Mouse (Mus musculus) forebrain, embryonic 14.5 days (tissue): Measurements from ENCODE around the gene Sox6. TPM values are rescaled to one million over a fixed set of nuclear protein-coding genes. Genes with fewer than 3 reads are reported as not detected.

ENCODE experiments used
- ATAC-seq: fragments of 200-750 bp; cut with Nextera tagmentation; 2 replicates; pipeline ENCODE4 v1.8.0; 2017; ENCODE audit warnings: mild to moderate bottlenecking, moderate library complexity
- DNase-seq: peaks from one replicate; pipeline ENCODE4 v3.0.0-alpha.2; 2015; ENCODE audit warnings: low spot score
- H3K27ac ChIP-seq: fragments of 300-500 bp; sonication (generic); 2 replicates; pipeline ENCODE4 v1.5.1; 2014; ENCODE audit warnings: low read depth, mild to moderate bottlenecking, control low read depth, low read length, moderate library complexity
- H3K27me3 ChIP-seq: fragments of 300-500 bp; sonication (generic); replicated peaks from 2 replicates; pipeline ENCODE4 v1.6.1; 2014; ENCODE audit warnings: low read length, control low read depth, mixed read lengths; ENCODE audit not compliant: control insufficient read depth, insufficient read depth
- H3K36me3 ChIP-seq: fragments of 300-500 bp; sonication (generic); 2 replicates; pipeline ENCODE4 v1.6.1; 2014; ENCODE audit warnings: low read length, control low read depth; ENCODE audit not compliant: control insufficient read depth, insufficient read depth
- H3K4me1 ChIP-seq: fragments of 300-500 bp; sonication (generic); 2 replicates; pipeline ENCODE4 v1.6.1; 2014; ENCODE audit warnings: antibody characterized with exemption, low read length, control low read depth; ENCODE audit not compliant: control insufficient read depth, insufficient read depth
- H3K4me2 ChIP-seq: fragments of 300-500 bp; sonication (generic); 2 replicates; pipeline ENCODE4 v1.6.1; 2014; ENCODE audit warnings: mild to moderate bottlenecking, control low read depth, low read length
- H3K4me3 ChIP-seq: fragments of 300-500 bp; sonication (generic); 2 replicates; pipeline ENCODE4 v1.5.1; 2014; ENCODE audit warnings: low read depth, low read length, control low read depth
- H3K9ac ChIP-seq: fragments of 300-500 bp; sonication (generic); 2 replicates; pipeline ENCODE4 v1.6.1; 2014; ENCODE audit warnings: mild to moderate bottlenecking, low read length, control low read depth, moderate library complexity
- H3K9me3 ChIP-seq: fragments of 300-500 bp; sonication (generic); replicated peaks from 2 replicates; pipeline ENCODE4 v1.6.1; 2016; ENCODE audit warnings: low read length, control low read depth, mixed read lengths; ENCODE audit not compliant: control insufficient read depth
- WGBS: fragments of 180-500 bp; shearing (Covaris S2); extraction: QIAGEN DNeasy Blood & Tissue Kit; methylation state at CpG from one replicate; pipeline ENCODE4 v1.1.7; 2014; 5-methylcytosine and 5-hydroxymethylcytosine counted together
- polyA plus RNA-seq: library from polyadenylated mRNA; unstranded; fragments of >200 nt; fragmentation: Nextera tagmentation; extraction: Ambion mirVana; gene quantifications from 2 replicates; pipeline ENCODE4 v1.2.1, GENCODE M21; 2014

Gene Sox6
- polyA plus RNA-seq, 1 experiment from 2014 or later: 78.4 TPM

DNA sequence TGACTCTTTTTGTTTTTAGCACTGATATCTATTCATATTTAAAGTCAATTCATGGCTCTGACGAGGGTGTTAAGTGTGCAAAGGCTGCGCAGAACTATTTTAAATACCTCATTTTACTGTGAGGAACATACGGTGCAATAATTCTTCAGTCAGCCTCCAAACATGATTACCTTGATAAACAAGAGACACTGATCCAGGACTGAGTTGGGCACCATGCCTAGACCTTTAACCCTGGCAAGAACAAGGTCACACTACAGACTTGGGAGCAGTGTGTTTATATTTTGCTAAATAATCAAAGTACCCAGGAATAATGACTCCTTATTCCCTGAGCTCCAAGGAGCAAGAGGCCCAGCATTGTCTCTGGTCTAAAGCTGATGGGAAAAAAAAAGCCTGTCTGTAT, 458.8 kb downstream of the Sox6 start:
- Histone ChIP-seq H3K4me2 (no peak overlapping the region), H3K4me1 (0 out of 2 replicates have a peak, but pooled peaks cover 4% of the 10 kb centered on the region), H3K27me3 (no peaks in the 10 kb centered on the region), H3K9ac (no peak overlapping the region), H3K36me3 (0 out of 2 replicates have a peak, but pooled peaks cover 4% of the 10 kb centered on the region), H3K27ac (no peak overlapping the region), H3K9me3 (no peaks in the 10 kb centered on the region), H3K4me3 (no peak overlapping the region)
- WGBS: 82% methylated on average over 3 of the region's 3 CpGs
- no peak for DNase-seq
- no peak for ATAC-seq

GRCm38 (mm10) chr7:115576387-115576786, 462.2 kb downstream of the Sox6 start:
- H3K27me3 ChIP-seq: no peaks in the 10 kb centered on the region
- H3K36me3 ChIP-seq: 0 out of 2 replicates have a peak, but pooled peaks cover 4% of the 10 kb centered on the region
- WGBS: 89% methylated on average over 1 of the region's 1 CpGs
- no peak overlapping the region for H3K9ac ChIP-seq
- H3K27ac ChIP-seq: no peak overlapping the region
- H3K4me1 ChIP-seq: no peaks in the 10 kb centered on the region
- H3K9me3 ChIP-seq: no peaks in the 10 kb centered on the region
- no peak overlapping the region for H3K4me3 ChIP-seq
- no peak for DNase-seq
- no peak overlapping the region for H3K4me2 ChIP-seq
- no peak for ATAC-seq

GRCm38 (mm10) chr7:115574834-115575233, 463.8 kb downstream of the Sox6 start:
- no peak overlapping the region for H3K4me2 ChIP-seq
- DNase-seq (no peak), ATAC-seq (no peak)
- no peaks in the 10 kb centered on the region for H3K27me3 ChIP-seq
- no peaks in the 10 kb centered on the region for H3K9me3 ChIP-seq
- H3K4me1 ChIP-seq: no peaks in the 10 kb centered on the region
- 0 out of 2 replicates have a peak, but pooled peaks cover 4% of the 10 kb centered on the region for H3K36me3 ChIP-seq
- 48% methylated on average over 1 of the region's 1 CpGs for WGBS
- no peak overlapping the region for H3K27ac ChIP-seq
- no peak overlapping the region for H3K4me3 ChIP-seq
- H3K9ac ChIP-seq: no peak overlapping the region

DNA sequence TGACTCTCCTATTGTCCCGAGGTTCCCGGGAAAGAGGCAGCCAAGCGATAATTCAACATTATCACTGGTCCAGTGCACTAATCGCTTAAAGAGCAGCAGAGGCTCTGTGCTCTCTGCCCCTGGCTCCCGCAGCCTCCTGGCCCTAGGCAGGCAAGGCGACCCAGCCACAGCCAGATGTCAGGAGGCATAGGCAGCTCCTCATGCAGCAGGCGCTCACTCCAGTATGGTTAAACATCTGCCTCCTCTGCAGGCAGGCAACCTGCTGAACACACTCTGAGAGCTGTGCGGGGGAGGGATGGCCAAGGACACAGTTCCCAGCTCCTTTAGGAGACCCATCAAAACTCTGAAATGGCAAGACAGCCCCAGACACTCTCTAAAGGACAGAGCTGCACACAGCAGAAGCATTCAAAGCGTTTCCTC, 469.8 kb downstream of the Sox6 start:
- H3K27me3 ChIP-seq: no peaks in the 10 kb centered on the region
- H3K4me2 ChIP-seq: peak overlapping the region; percentile 49
- H3K36me3 ChIP-seq: no peaks in the 10 kb centered on the region
- WGBS: 6% methylated on average over 9 of the region's 9 CpGs
- peak; percentile 73 for ATAC-seq
- no peaks in the 10 kb centered on the region for H3K9me3 ChIP-seq
- peaks cover 26% of the 10 kb centered on the region for H3K4me1 ChIP-seq
- DNase-seq: peak; percentile 68
- H3K9ac ChIP-seq: peak overlapping the region; percentile 14; the same call in 1 of the 2 replicates
- H3K27ac ChIP-seq: peak overlapping the region; percentile 57; the same call in 1 of the 2 replicates
- peak overlapping the region; percentile 8; the same call in 1 of the 2 replicates for H3K4me3 ChIP-seq

DNA sequence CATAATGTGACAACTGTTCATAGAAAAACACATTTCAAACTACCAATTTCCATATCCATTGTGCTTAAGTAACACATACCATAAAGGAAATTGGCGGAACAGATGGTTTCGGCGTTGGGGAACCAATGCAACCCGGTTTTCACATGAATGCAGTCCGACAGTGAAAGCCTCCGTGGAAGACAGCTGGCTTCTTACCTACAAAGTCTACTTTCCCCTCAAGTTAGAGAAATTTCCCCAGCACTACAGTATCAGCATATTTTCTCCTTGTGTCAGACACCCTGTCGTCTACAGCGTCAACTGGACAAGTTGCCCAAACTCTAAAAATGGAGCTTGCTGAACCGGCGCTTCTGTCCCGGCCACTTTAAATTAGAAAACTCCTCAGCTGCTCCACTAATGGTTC, 470.3 kb downstream of the Sox6 start:
- Histone ChIP-seq H3K9ac (0 out of 2 replicates have a peak overlapping the region, but pooled peaks have one; percentile 14), H3K4me1 (peaks cover 26% of the 10 kb centered on the region), H3K27me3 (no peaks in the 10 kb centered on the region), H3K27ac (peak overlapping the region; percentile 57; the same call in 1 of the 2 replicates), H3K4me2 (peak overlapping the region; percentile 49), H3K9me3 (no peaks in the 10 kb centered on the region), H3K4me3 (peak overlapping the region; percentile 8; the same call in 1 of the 2 replicates), H3K36me3 (no peaks in the 10 kb centered on the region)
- ATAC-seq: peak; percentile 69
- WGBS: 10% methylated on average over 11 of the region's 11 CpGs
- DNase-seq: peak; percentile 84

DNA sequence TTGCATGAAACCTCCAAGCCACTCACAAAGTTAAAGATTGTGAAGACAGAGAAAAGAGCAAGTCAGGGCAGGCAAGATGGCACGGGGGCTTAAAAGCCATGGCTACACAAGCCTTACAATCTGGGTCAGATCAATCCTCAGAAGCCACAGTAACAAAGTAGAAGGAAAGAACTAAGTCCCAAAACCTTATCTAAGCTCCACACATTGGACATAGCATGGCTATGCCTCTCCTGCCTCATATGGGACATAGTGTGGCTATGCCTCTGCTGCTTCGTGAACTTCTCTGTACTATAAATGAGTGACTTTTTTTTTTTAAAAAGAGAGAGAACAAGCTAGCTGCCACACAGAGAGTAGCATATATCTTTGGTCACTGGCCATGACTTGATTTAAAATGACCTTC, 471.8 kb downstream of the Sox6 start:
- no peak overlapping the region for H3K27ac ChIP-seq
- no peak overlapping the region for H3K4me2 ChIP-seq
- no peaks in the 10 kb centered on the region for H3K36me3 ChIP-seq
- no peaks in the 10 kb centered on the region for H3K27me3 ChIP-seq
- H3K9ac ChIP-seq: no peak overlapping the region
- H3K4me3 ChIP-seq: no peak overlapping the region
- WGBS: 92% methylated on average over 2 of the region's 2 CpGs
- no peaks in the 10 kb centered on the region for H3K9me3 ChIP-seq
- DNase-seq (no peak), ATAC-seq (no peak)
- H3K4me1 ChIP-seq: peaks cover 26% of the 10 kb centered on the region

- Histone ChIP-seq H3K4me2 (no peak overlapping the region), H3K9me3 (no peaks in the 10 kb centered on the region), H3K27ac (no peak overlapping the region), H3K4me1 (peaks cover 26% of the 10 kb centered on the region), H3K4me3 (no peak overlapping the region), H3K36me3 (no peaks in the 10 kb centered on the region), H3K27me3 (no peaks in the 10 kb centered on the region), H3K9ac (no peak overlapping the region)
- 53% methylated on average over 5 of the region's 5 CpGs for WGBS
- DNase-seq (no peak), ATAC-seq (no peak)
Measured at GRCm38 (mm10) chr7:115565060-115565426, 473.6 kb downstream of the Sox6 start.

GRCm38 (mm10) chr7:115564359-115565059, 474.1 kb downstream of the Sox6 start:
- no peaks in the 10 kb centered on the region for H3K27me3 ChIP-seq
- 17% methylated on average over 6 of the region's 6 CpGs for WGBS
- H3K36me3 ChIP-seq: no peaks in the 10 kb centered on the region
- H3K4me3 ChIP-seq: no peak overlapping the region
- no peak overlapping the region for H3K4me2 ChIP-seq
- H3K27ac ChIP-seq: no peak overlapping the region
- H3K9me3 ChIP-seq: no peaks in the 10 kb centered on the region
- DNase-seq (peak; percentile 30), ATAC-seq (no peak)
- H3K9ac ChIP-seq: no peak overlapping the region
- H3K4me1 ChIP-seq: peaks cover 26% of the 10 kb centered on the region

DNA sequence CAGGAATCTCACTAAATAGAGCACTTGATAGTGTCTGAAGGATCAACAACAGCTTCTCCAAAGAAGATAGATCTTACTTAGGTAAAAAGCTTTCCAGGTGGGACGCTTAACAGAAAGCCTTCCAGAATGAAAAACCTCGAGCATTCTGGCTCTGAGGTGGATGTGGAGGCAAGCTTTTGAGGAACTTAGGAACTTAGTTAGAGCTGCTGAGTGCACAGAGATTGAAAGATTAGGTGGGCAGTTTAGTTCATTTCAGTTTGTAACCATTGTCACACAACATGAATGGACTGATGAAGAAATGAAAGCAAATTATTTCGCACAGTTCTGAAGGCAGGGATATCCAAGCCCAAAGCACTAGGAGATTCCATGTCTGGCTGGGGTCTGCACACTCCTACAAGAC, 481.9 kb downstream of the Sox6 start:
- Histone ChIP-seq H3K4me2 (no peak overlapping the region), H3K27me3 (no peaks in the 10 kb centered on the region), H3K36me3 (no peaks in the 10 kb centered on the region), H3K4me3 (no peak overlapping the region), H3K9me3 (no peaks in the 10 kb centered on the region), H3K9ac (no peak overlapping the region), H3K4me1 (no peaks in the 10 kb centered on the region), H3K27ac (no peak overlapping the region)
- WGBS: 87% methylated on average over 3 of the region's 3 CpGs
- DNase-seq (no peak), ATAC-seq (no peak)
